Comparison of ENCODE assay signal across 8 mouse cellular contexts in genomic region chr9:107643544-107644214, GRCm38 (mm10). TPM values are rescaled to one million over a fixed set of nuclear protein-coding genes. Genes with fewer than 3 reads are reported as not detected.
DNase-seq lines count a peak whose midpoint lies in the region; ATAC-seq lines count a peak whose summit lies in the region.

No protein-coding gene starts in this region.

- no peak for DNase-seq in heart, adult 18-20 months
- DNase-seq in ES-CJ7 (ENCODE audit: low read depth, low spot score) = peak; percentile 60
- DNase-seq in embryo, embryonic 10 days (ENCODE audit: low spot score) = no peak
- DNase-seq in adrenal gland, adult 8-10 months = no peak

- H3K36me3 ChIP-seq in heart, embryonic 12.5 days = no peaks in the 10 kb centered on the region
- no peaks in the 10 kb centered on the region for H3K36me3 ChIP-seq in hindbrain, embryonic 12.5 days
- H3K36me3 ChIP-seq in macrophage (ENCODE audit: inconsistent target) = no peaks in the 10 kb centered on the region

- no peak overlapping the region; the same call in 1 of the 2 replicates for H3K9ac ChIP-seq in heart, embryonic 12.5 days
- no peak overlapping the region for H3K9ac ChIP-seq in hindbrain, embryonic 12.5 days

- no peak overlapping the region for H3K4me3 ChIP-seq in heart, embryonic 12.5 days
- no peak overlapping the region for H3K4me3 ChIP-seq in hindbrain, embryonic 12.5 days
- H3K4me3 ChIP-seq in macrophage (ENCODE audit: inconsistent target) = 0 out of 2 replicates have a peak overlapping the region, but pooled peaks have one; percentile 46

- H3K9me3 ChIP-seq in heart, embryonic 12.5 days (replicated peaks) = no peaks in the 10 kb centered on the region
- H3K9me3 ChIP-seq in hindbrain, embryonic 12.5 days (replicated peaks) = no peaks in the 10 kb centered on the region

- H3K4me2 ChIP-seq in heart, embryonic 12.5 days = peak overlapping the region; percentile 75
- peak overlapping the region; percentile 62 for H3K4me2 ChIP-seq in hindbrain, embryonic 12.5 days (replicated peaks)

- peaks cover 12% of the 10 kb centered on the region; the same call in 1 of the 2 replicates for H3K4me1 ChIP-seq in heart, embryonic 12.5 days (replicated peaks)
- H3K4me1 ChIP-seq in hindbrain, embryonic 12.5 days = peaks cover 22% of the 10 kb centered on the region

- H3K27ac ChIP-seq in heart, embryonic 12.5 days (ENCODE audit: poor library complexity, severe bottlenecking) = no peak overlapping the region
- H3K27ac ChIP-seq in hindbrain, embryonic 12.5 days = no peak overlapping the region
- no peak overlapping the region for H3K27ac ChIP-seq in macrophage

- ATAC-seq in heart, embryonic 12.5 days (ENCODE audit: insufficient number of reproducible peaks, low FRiP score) = no peak
- ATAC-seq in hindbrain, embryonic 12.5 days (ENCODE audit: low FRiP score) = no peak
- ATAC-seq in CD4-positive, CD25-positive, alpha-beta regulatory T cell, adult 4 months = no peak

- H3K27me3 ChIP-seq in heart, embryonic 12.5 days (replicated peaks) = no peaks in the 10 kb centered on the region
- H3K27me3 ChIP-seq in hindbrain, embryonic 12.5 days = no peaks in the 10 kb centered on the region

- no peaks in the 10 kb centered on the region; the same call in 1 of the 2 replicates for H3K79me2 ChIP-seq in macrophage (ENCODE audit: inconsistent target)

- WGBS in heart, embryonic 12.5 days = 85% methylated on average over 13 of the region's 13 CpGs
- 92% methylated on average over 13 of the region's 13 CpGs for WGBS in hindbrain, embryonic 12.5 days
- WGBS in macrophage (ENCODE audit: missing documents) = 93% methylated on average over 13 of the region's 13 CpGs

RNA-seq across cellular contexts. Expression of gene Gnai2, which starts 8.5 kb away (rescaled TPM):
- polyA plus RNA-seq in heart, embryonic 12.5 days (2016; fragmentation: Nextera tagmentation; extraction: Ambion mirVana) = 404 and 442 TPM in 2 replicates
- 100 to 1,000 TPM; 241 to 253 TPM for total RNA-seq in heart, adult 18-20 months (2021)
- 516 and 531 TPM in 2 replicates for polyA plus RNA-seq in hindbrain, embryonic 12.5 days (2016; fragmentation: Nextera tagmentation; extraction: Ambion mirVana)
- 100 to 1,000 TPM in 23 of 26 experiments, 10 to 100 TPM in 3; 71.0 to 453 (median 221) TPM for total RNA-seq in macrophage (2018; cell fraction: chromatin; rRNA removed)
- total RNA-seq in macrophage (2018; cell fraction: cytosol; rRNA removed) = 100 to 1,000 TPM; 541 to 697 (median 633) TPM
- total RNA-seq in macrophage (2018; cell fraction: nucleus; rRNA removed) = 100 to 1,000 TPM; 118 to 431 (median 271) TPM
- polyA plus RNA-seq in macrophage (2018) = 624 to 802 TPM (median 682 TPM) in 3 replicates
- polyA plus RNA-seq in CD4-positive, CD25-positive, alpha-beta regulatory T cell, adult 4 months (2017; shearing (Covaris generic)) = 100 to 1,000 TPM; 120 to 139 TPM
- total RNA-seq in adrenal gland, adult 8-10 months (2022) = 100 to 1,000 TPM; 229 to 382 (median 295) TPM

RNA-seq across cellular contexts. Expression of gene Slc38a3, which starts 25.7 kb away (rescaled TPM):
- 2.9 and 3.2 TPM in 2 replicates for polyA plus RNA-seq in heart, embryonic 12.5 days (2016; fragmentation: Nextera tagmentation; extraction: Ambion mirVana)
- 10 to 100 TPM; 48.3 to 61.0 TPM for total RNA-seq in heart, adult 18-20 months (2021)
- 12.5 and 12.9 TPM in 2 replicates for polyA plus RNA-seq in hindbrain, embryonic 12.5 days (2016; fragmentation: Nextera tagmentation; extraction: Ambion mirVana)
- not detected for total RNA-seq in macrophage (2018; cell fraction: chromatin; rRNA removed)
- not detected for total RNA-seq in macrophage (2018; cell fraction: cytosol; rRNA removed)
- not detected for total RNA-seq in macrophage (2018; cell fraction: nucleus; rRNA removed)
- not detected in 3 replicates for polyA plus RNA-seq in macrophage (2018)
- not detected for polyA plus RNA-seq in CD4-positive, CD25-positive, alpha-beta regulatory T cell, adult 4 months (2017; shearing (Covaris generic))
- total RNA-seq in adrenal gland, adult 8-10 months (2022) = 1 to 10 TPM in 1 of 4 experiments, under 1 TPM in 3; 0.31 to 2.2 (median 0.74) TPM

RNA-seq across cellular contexts. Expression of gene Sema3b, which starts 34.6 kb away (rescaled TPM):
- 10.7 and 11.2 TPM in 2 replicates for polyA plus RNA-seq in heart, embryonic 12.5 days (2016; fragmentation: Nextera tagmentation; extraction: Ambion mirVana)
- 10 to 100 TPM; 20.4 to 22.9 TPM for total RNA-seq in heart, adult 18-20 months (2021)
- 5.1 TPM in 2 replicates for polyA plus RNA-seq in hindbrain, embryonic 12.5 days (2016; fragmentation: Nextera tagmentation; extraction: Ambion mirVana)
- total RNA-seq in macrophage (2018; cell fraction: chromatin; rRNA removed) = 1 to 10 TPM in 3 of 26 experiments, under 1 TPM in 14, not detected in 9; 0.17 to 2.2 (median 0.60) TPM
- under 1 TPM in 3 of 26 experiments, not detected in 23; 0.03 to 0.14 (median 0.06) TPM for total RNA-seq in macrophage (2018; cell fraction: cytosol; rRNA removed)
- total RNA-seq in macrophage (2018; cell fraction: nucleus; rRNA removed) = 1 to 10 TPM in 1 of 26 experiments, under 1 TPM in 4, not detected in 21; 0.11 to 1.0 (median 0.30) TPM
- polyA plus RNA-seq in macrophage (2018) = not detected in 3 replicates
- polyA plus RNA-seq in CD4-positive, CD25-positive, alpha-beta regulatory T cell, adult 4 months (2017; shearing (Covaris generic)) = not detected
- total RNA-seq in adrenal gland, adult 8-10 months (2022) = 1 to 10 TPM; 5.0 to 7.7 (median 6.2) TPM

RNA-seq across cellular contexts. Expression of gene Gnat1, which starts 35.8 kb away (rescaled TPM):
- polyA plus RNA-seq in heart, embryonic 12.5 days (2016; fragmentation: Nextera tagmentation; extraction: Ambion mirVana) = 0.97 and 1.2 TPM in 2 replicates
- not detected for total RNA-seq in heart, adult 18-20 months (2021)
- 1.4 and 2.6 TPM in 2 replicates for polyA plus RNA-seq in hindbrain, embryonic 12.5 days (2016; fragmentation: Nextera tagmentation; extraction: Ambion mirVana)
- 1 to 10 TPM in 8 of 26 experiments, not detected in 18; 2.2 to 2.9 (median 2.5) TPM for total RNA-seq in macrophage (2018; cell fraction: chromatin; rRNA removed)
- under 1 TPM in 1 of 26 experiments, not detected in 25; 0.14 TPM for total RNA-seq in macrophage (2018; cell fraction: cytosol; rRNA removed)
- 1 to 10 TPM in 4 of 26 experiments, not detected in 22; 1.4 to 4.9 (median 1.9) TPM for total RNA-seq in macrophage (2018; cell fraction: nucleus; rRNA removed)
- polyA plus RNA-seq in macrophage (2018) = not detected in 3 replicates
- polyA plus RNA-seq in CD4-positive, CD25-positive, alpha-beta regulatory T cell, adult 4 months (2017; shearing (Covaris generic)) = 1 to 10 TPM in 1 of 2 experiments, not detected in 1; 1.6 TPM
- total RNA-seq in adrenal gland, adult 8-10 months (2022) = under 1 TPM in 1 of 4 experiments, not detected in 3; 0.74 TPM

RNA-seq across cellular contexts. Expression of gene Ifrd2, which starts 56.2 kb away (rescaled TPM):
- 34.0 and 35.5 TPM in 2 replicates for polyA plus RNA-seq in heart, embryonic 12.5 days (2016; fragmentation: Nextera tagmentation; extraction: Ambion mirVana)
- total RNA-seq in heart, adult 18-20 months (2021) = 10 to 100 TPM; 48.5 to 48.8 TPM
- 19.5 and 21.9 TPM in 2 replicates for polyA plus RNA-seq in hindbrain, embryonic 12.5 days (2016; fragmentation: Nextera tagmentation; extraction: Ambion mirVana)
- total RNA-seq in macrophage (2018; cell fraction: chromatin; rRNA removed) = 10 to 100 TPM in 7 of 26 experiments, 1 to 10 TPM in 19; 2.6 to 17.1 (median 7.9) TPM
- 10 to 100 TPM in 1 of 26 experiments, 1 to 10 TPM in 25; 3.3 to 10.4 (median 6.3) TPM for total RNA-seq in macrophage (2018; cell fraction: cytosol; rRNA removed)
- total RNA-seq in macrophage (2018; cell fraction: nucleus; rRNA removed) = 10 to 100 TPM in 6 of 26 experiments, 1 to 10 TPM in 20; 2.1 to 27.4 (median 5.2) TPM
- 4.4 to 25.0 TPM (median 10.0 TPM) in 3 replicates for polyA plus RNA-seq in macrophage (2018)
- polyA plus RNA-seq in CD4-positive, CD25-positive, alpha-beta regulatory T cell, adult 4 months (2017; shearing (Covaris generic)) = 10 to 100 TPM; 30.1 to 36.2 TPM
- total RNA-seq in adrenal gland, adult 8-10 months (2022) = 10 to 100 TPM; 36.7 to 49.1 (median 39.8) TPM
